Mouse (Mus musculus) neural tube, embryonic 12.5 days (tissue): ENCODE measurements at regions not wholly inside any gene's neighbourhood (a gene's known extent, or its start where the extent isn't known, plus 50 kb on each side); places are given as distances from the start of the nearest gene placed in this dataset.

Source experiments
- ATAC-seq: fragments of 200-750 bp; cut with Nextera tagmentation; 2 replicates; pipeline ENCODE4 v1.8.0; 2017; ENCODE audit warnings: low read depth, mild to moderate bottlenecking, moderate TSS enrichment, moderate library complexity; ENCODE audit not compliant: low FRiP score
- H3K27ac ChIP-seq: fragments of 300-500 bp; sonication (generic); 2 replicates; pipeline ENCODE4 v1.5.1; 2016
- H3K27me3 ChIP-seq: fragments of 300-500 bp; sonication (generic); replicated peaks from 2 replicates; pipeline ENCODE4 v1.6.1; 2016; ENCODE audit warnings: mild to moderate bottlenecking
- H3K36me3 ChIP-seq: fragments of 300-500 bp; sonication (generic); 2 replicates; pipeline ENCODE4 v1.6.1; 2016; ENCODE audit warnings: mild to moderate bottlenecking
- H3K4me1 ChIP-seq: fragments of 300-500 bp; sonication (generic); 2 replicates; pipeline ENCODE4 v1.6.1; 2016
- H3K4me2 ChIP-seq: fragments of 300-500 bp; sonication (generic); replicated peaks from 2 replicates; pipeline ENCODE4 v1.6.1; 2016; ENCODE audit warnings: mild to moderate bottlenecking
- H3K4me3 ChIP-seq: fragments of 300-500 bp; sonication (generic); 2 replicates; pipeline ENCODE4 v1.5.1; 2016
- H3K9ac ChIP-seq: fragments of 300-500 bp; sonication (generic); 2 replicates; pipeline ENCODE4 v1.6.1; 2016; ENCODE audit warnings: mild to moderate bottlenecking
- H3K9me3 ChIP-seq: fragments of 300-500 bp; sonication (generic); 2 replicates; pipeline ENCODE4 v1.6.1; 2016; ENCODE audit warnings: mild to moderate bottlenecking
- whole genome bisulfite sequencing: fragments of 180-500 bp; shearing (Covaris S2); methylation state at CpG from one replicate; pipeline ENCODE4 v1.1.7; 2016; 5-methylcytosine and 5-hydroxymethylcytosine counted together

- Histone ChIP-seq H3K4me1 (no peaks in the 10 kb centered on the region), H3K4me3 (no peak overlapping the region), H3K9ac (no peak overlapping the region), H3K27me3 (no peaks in the 10 kb centered on the region), H3K4me2 (no peak overlapping the region), H3K36me3 (no peaks in the 10 kb centered on the region), H3K9me3 (no peaks in the 10 kb centered on the region), H3K27ac (no peak overlapping the region)
- no peak for ATAC-seq
- 86% methylated on average over 5 of the region's 5 CpGs for WGBS
Observed at GRCm38 (mm10) chr9:111801381-111801780, 111.2 kb upstream of the Stac start.

DNA sequence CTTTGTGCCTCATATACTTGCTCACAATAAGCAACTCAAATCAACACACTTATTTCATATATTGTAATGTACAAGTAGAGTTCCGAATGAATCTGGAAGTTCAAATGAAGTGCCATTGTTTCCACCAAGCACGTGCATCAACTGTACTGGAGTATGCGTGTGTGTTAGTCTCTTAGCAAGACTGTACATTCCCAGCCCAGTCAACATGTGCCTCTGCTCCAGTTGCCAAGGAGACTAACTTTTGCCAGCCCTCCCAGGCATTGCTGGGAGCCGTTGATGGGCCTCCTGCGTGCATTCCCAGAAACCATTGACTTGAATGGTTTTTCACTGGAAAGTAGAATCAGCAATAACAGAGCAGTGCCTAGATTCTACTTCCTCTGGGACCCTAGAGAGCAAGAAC is 110.7 kb upstream of the Stac start:
- H3K4me1 ChIP-seq = no peaks in the 10 kb centered on the region
- no peaks in the 10 kb centered on the region for H3K9me3 ChIP-seq
- WGBS = 85% methylated on average over 5 of the region's 5 CpGs
- no peak for ATAC-seq
- H3K36me3 ChIP-seq = no peaks in the 10 kb centered on the region
- H3K4me2 ChIP-seq = no peak overlapping the region
- no peak overlapping the region for H3K9ac ChIP-seq
- no peak overlapping the region for H3K4me3 ChIP-seq
- H3K27me3 ChIP-seq = no peaks in the 10 kb centered on the region
- H3K27ac ChIP-seq = no peak overlapping the region

- no peak overlapping the region for H3K4me2 ChIP-seq
- no peak overlapping the region for H3K4me3 ChIP-seq
- no peak overlapping the region for H3K9ac ChIP-seq
- H3K4me1 ChIP-seq = no peaks in the 10 kb centered on the region
- no peak for ATAC-seq
- no peaks in the 10 kb centered on the region for H3K36me3 ChIP-seq
- H3K27ac ChIP-seq = no peak overlapping the region
- H3K9me3 ChIP-seq = no peaks in the 10 kb centered on the region
- 90% methylated on average over 3 of the region's 3 CpGs for WGBS
- H3K27me3 ChIP-seq = no peaks in the 10 kb centered on the region
Observed at GRCm38 (mm10) chr9:111778981-111779380, 88.8 kb upstream of the Stac start.

DNA sequence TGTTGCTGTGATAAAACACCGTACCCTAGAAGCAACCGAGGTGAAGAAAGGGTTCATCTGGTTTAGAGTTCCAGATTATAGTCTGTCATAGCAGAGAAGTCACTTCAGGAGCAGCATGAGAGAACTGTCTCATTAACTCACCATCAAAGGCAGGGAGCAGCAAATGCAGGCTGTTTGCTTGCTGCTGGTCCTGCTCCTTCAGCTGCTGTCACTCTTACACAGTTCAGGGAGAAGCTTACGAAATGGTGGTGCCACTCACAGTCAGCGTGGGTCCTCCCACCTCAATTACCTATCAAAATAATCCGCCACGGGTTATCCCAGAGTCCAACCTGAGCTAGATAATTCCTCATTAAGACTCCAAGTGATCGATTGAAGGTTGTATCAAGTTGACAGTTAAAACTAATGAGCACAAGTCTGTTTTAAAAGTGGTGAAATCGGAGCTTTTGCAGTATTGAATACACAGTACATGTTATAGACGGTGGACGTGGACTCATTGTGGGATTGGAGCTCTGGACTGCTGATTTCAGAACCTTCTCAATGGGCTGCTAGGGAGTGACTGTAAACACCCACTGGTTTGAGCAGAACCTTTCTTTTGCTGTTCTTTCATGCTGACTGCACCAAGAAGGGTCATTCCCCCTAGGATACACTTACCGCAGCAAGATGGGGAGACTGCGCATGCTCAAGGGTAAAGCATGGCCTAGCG is 87.4 kb upstream of the Stac start:
- no peak overlapping the region for H3K4me3 ChIP-seq
- H3K4me2 ChIP-seq = no peak overlapping the region
- no peaks in the 10 kb centered on the region for H3K36me3 ChIP-seq
- WGBS = 87% methylated on average over 13 of the region's 13 CpGs
- no peaks in the 10 kb centered on the region for H3K4me1 ChIP-seq
- no peak overlapping the region for H3K27ac ChIP-seq
- H3K27me3 ChIP-seq = no peaks in the 10 kb centered on the region
- H3K9me3 ChIP-seq = no peaks in the 10 kb centered on the region
- H3K9ac ChIP-seq = no peak overlapping the region
- ATAC-seq = no peak

DNA sequence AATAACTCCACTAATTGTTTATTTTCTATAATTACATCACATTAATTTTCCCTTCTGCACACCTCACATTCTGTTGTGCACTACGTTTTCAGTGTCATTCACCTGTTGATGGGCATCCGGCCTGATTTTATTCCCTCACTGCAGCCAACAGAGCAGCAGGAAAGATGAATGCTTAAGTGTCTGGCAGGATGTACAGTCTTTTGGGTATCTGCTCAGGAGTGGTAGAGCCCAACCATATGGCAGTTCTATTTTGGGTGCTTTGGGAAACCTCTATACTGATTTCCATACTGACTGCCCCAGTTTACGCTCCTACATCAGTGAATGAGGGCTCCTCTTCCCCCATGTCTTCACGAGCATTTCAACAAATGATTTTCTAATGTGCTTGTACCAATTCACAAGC is 84.1 kb upstream of the Stac start:
- H3K36me3 ChIP-seq = no peaks in the 10 kb centered on the region
- H3K9me3 ChIP-seq = no peaks in the 10 kb centered on the region
- H3K4me2 ChIP-seq = no peak overlapping the region
- WGBS = 91% methylated on average over 4 of the region's 4 CpGs
- H3K4me1 ChIP-seq = no peaks in the 10 kb centered on the region
- H3K4me3 ChIP-seq = no peak overlapping the region
- no peak overlapping the region for H3K9ac ChIP-seq
- H3K27ac ChIP-seq = no peak overlapping the region
- no peak for ATAC-seq
- no peaks in the 10 kb centered on the region for H3K27me3 ChIP-seq

DNA sequence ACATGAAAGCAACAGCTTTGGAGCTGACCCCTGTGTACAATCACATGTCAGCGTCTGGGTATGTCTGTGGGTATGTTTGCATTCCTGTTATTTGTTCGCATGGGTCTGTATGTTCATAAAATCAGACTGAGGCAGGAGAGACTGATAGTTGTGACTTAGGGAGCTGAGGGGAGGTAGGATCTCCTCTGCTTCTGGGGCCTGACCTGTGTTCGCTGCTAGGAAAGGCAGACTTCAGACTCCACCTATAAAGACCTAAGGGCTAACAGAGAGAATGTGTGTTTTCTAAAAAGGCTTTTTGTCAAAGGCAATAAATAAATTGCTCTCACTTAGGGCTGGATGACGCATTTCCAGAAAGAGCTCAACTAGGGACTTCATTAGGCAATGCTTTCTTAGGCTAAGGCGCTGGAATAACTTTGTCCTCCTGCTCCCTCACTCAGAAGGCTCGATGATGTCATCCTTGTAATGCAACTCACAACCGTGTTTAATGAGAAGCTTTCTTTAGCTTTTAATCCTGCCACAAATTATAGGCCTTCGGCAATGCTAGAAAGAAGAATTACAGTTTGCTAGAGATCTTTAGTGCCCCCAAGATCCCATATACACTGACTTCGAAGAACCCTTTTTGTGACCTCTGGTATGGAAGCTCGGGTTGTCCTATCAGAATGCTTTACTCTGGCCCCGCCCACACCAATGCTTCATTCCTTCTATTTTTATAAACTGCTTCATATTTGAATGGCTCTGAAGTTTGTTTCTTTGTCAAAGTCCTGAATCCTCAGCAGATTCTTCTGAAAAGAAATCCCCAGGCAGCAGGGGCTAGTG is 72.7 kb upstream of the Stac start:
- H3K36me3 ChIP-seq = no peaks in the 10 kb centered on the region
- whole genome bisulfite sequencing = 68% methylated on average over 11 of the region's 11 CpGs
- no peaks in the 10 kb centered on the region for H3K4me1 ChIP-seq
- H3K27me3 ChIP-seq = no peaks in the 10 kb centered on the region
- no peak overlapping the region for H3K4me2 ChIP-seq
- no peak overlapping the region for H3K27ac ChIP-seq
- no peak overlapping the region for H3K4me3 ChIP-seq
- ATAC-seq = no peak
- H3K9ac ChIP-seq = no peak overlapping the region
- no peaks in the 10 kb centered on the region for H3K9me3 ChIP-seq

GRCm38 (mm10) chr9:111755235-111755634 is 65.1 kb upstream of the Stac start:
- Histone ChIP-seq H3K4me1 (no peaks in the 10 kb centered on the region), H3K4me2 (no peak overlapping the region), H3K9ac (no peak overlapping the region), H3K27me3 (no peaks in the 10 kb centered on the region), H3K36me3 (no peaks in the 10 kb centered on the region), H3K4me3 (no peak overlapping the region), H3K9me3 (no peaks in the 10 kb centered on the region), H3K27ac (no peak overlapping the region)
- no peak for ATAC-seq
- WGBS = 85% methylated on average over 10 of the region's 10 CpGs

- H3K36me3 ChIP-seq = no peaks in the 10 kb centered on the region
- no peak for ATAC-seq
- H3K27ac ChIP-seq = no peak overlapping the region
- no peaks in the 10 kb centered on the region for H3K4me1 ChIP-seq
- no peaks in the 10 kb centered on the region for H3K9me3 ChIP-seq
- H3K27me3 ChIP-seq = no peaks in the 10 kb centered on the region
- no peak overlapping the region for H3K9ac ChIP-seq
- no peak overlapping the region for H3K4me2 ChIP-seq
- WGBS = 86% methylated on average over 6 of the region's 6 CpGs
- no peak overlapping the region for H3K4me3 ChIP-seq
Observed at GRCm38 (mm10) chr9:111746151-111746550, 56.0 kb upstream of the Stac start.

DNA sequence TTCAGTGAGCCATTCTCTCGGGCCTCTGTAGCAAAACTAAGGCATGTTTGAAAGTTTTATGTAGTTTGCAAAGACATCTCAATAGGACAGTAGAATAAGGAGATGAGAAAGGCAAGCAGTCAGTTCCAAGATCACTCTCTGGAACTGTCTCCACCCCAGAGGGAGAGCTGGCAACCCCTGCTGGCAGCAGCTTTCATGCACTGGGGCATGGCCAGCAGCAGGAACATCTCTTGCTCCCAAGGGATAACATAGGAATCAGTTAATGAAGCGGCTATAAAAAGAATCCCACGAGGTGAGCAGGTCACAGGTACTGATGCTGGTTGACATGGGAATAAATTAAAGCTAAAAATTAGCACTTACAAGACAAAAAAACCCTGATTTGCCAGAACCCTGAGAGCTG is 55.1 kb upstream of the Stac start:
- no peak for ATAC-seq
- Histone ChIP-seq H3K4me3 (no peak overlapping the region), H3K4me2 (no peak overlapping the region), H3K4me1 (no peaks in the 10 kb centered on the region), H3K9ac (no peak overlapping the region), H3K9me3 (no peaks in the 10 kb centered on the region), H3K36me3 (no peaks in the 10 kb centered on the region), H3K27me3 (no peaks in the 10 kb centered on the region), H3K27ac (no peak overlapping the region)
- 59% methylated on average over 3 of the region's 3 CpGs for WGBS
